Mouse (Mus musculus): ENCODE data around the gene Tspan31. TPM values are rescaled to one million over a fixed set of nuclear protein-coding genes. Genes with fewer than 3 reads are reported as not detected.
"Not testable (repeated sequence)": the region's sequence is repeated elsewhere in the genome, so short reads cannot be mapped to it uniquely, and the experiment has no call there.

The Tspan31 gene
- polyA plus RNA-seq, 2 experiments, result 58.3 to 124 TPM

- Histone ChIP-seq H3K4me1 (ENCODE audit: control insufficient read depth, insufficient read depth, low read length) (peaks cover 15% of the 10 kb centered on the region; the same call in 1 of the 2 replicates), H3K9ac (ENCODE audit: low read depth, low read length, severe bottlenecking) (no peak within 1 kb of the TSS), H3K27me3 (ENCODE audit: control insufficient read depth, insufficient read depth, low read length) (peaks cover 40% of the 10 kb centered on the region), H3K36me3 (ENCODE audit: control insufficient read depth, insufficient read depth, low read length) (no peaks in the 10 kb centered on the region), H3K27ac (replicated peaks; ENCODE audit: low read depth, low read length) (no peak within 1 kb of the TSS), H3K4me3 (replicated peaks; ENCODE audit: low read length) (no peak within 1 kb of the TSS), H3K9me3 (ENCODE audit: control insufficient read depth, low read length) (no peaks in the 10 kb centered on the region), H3K4me2 (replicated peaks; ENCODE audit: low read depth, low read length, severe bottlenecking) (no peak within 1 kb of the TSS)
- no peak for ATAC-seq (ENCODE audit: low FRiP score, low read depth)
- whole genome bisulfite sequencing, result 60% methylated on average over 9 of the region's 9 CpGs
- no peak for DNase-seq (ENCODE audit: low spot score)
- no peak for TF ChIP-seq POLR2A (IDR thresholded peaks at IDR 0.05; ENCODE audit: borderline replicate concordance, extremely low read depth, insufficient read depth, insufficient read length)
Observed at GRCm38 (mm10) chr10:127075080-127075479, 5.0 kb upstream of the Tspan31 start, which contains the start of gene Agap2. Gene Agap2, plus strand, starts transcription at chr10:127075284.

- H3K4me2 ChIP-seq (replicated peaks; ENCODE audit: low read depth, low read length, severe bottlenecking), result no peak overlapping the region
- no peak for TF ChIP-seq POLR2A (IDR thresholded peaks at IDR 0.05; ENCODE audit: borderline replicate concordance, extremely low read depth, insufficient read depth, insufficient read length)
- ATAC-seq (ENCODE audit: low FRiP score, low read depth), result no peak
- peaks cover 12% of the 10 kb centered on the region; the same call in 1 of the 2 replicates for H3K4me1 ChIP-seq (ENCODE audit: control insufficient read depth, insufficient read depth, low read length)
- WGBS, result 84% methylated on average over 1 of the region's 1 CpGs
- no peak overlapping the region for H3K4me3 ChIP-seq (replicated peaks; ENCODE audit: low read length)
- no peaks in the 10 kb centered on the region for H3K9me3 ChIP-seq (ENCODE audit: control insufficient read depth, low read length)
- DNase-seq (ENCODE audit: low spot score), result no peak
- H3K27me3 ChIP-seq (ENCODE audit: control insufficient read depth, insufficient read depth, low read length), result peaks cover 29% of the 10 kb centered on the region
- no peak overlapping the region for H3K27ac ChIP-seq (replicated peaks; ENCODE audit: low read depth, low read length)
- no peak overlapping the region for H3K9ac ChIP-seq (ENCODE audit: low read depth, low read length, severe bottlenecking)
- no peaks in the 10 kb centered on the region for H3K36me3 ChIP-seq (ENCODE audit: control insufficient read depth, insufficient read depth, low read length)
Observed at GRCm38 (mm10) chr10:127073981-127074380, 3.9 kb upstream of the Tspan31 start.

GRCm38 (mm10) chr10:127072969-127073368, 2.9 kb upstream of the Tspan31 start:
- not testable (repeated sequence) for ATAC-seq (ENCODE audit: low FRiP score, low read depth); H3K36me3 ChIP-seq (ENCODE audit: control insufficient read depth, insufficient read depth, low read length); H3K9me3 ChIP-seq (ENCODE audit: control insufficient read depth, low read length); H3K9ac ChIP-seq (ENCODE audit: low read depth, low read length, severe bottlenecking); H3K4me2 ChIP-seq (replicated peaks; ENCODE audit: low read depth, low read length, severe bottlenecking); H3K4me3 ChIP-seq (replicated peaks; ENCODE audit: low read length); DNase-seq (ENCODE audit: low spot score); H3K27ac ChIP-seq (replicated peaks; ENCODE audit: low read depth, low read length)
- 84% methylated on average over 2 of the region's 2 CpGs for WGBS
- H3K27me3 ChIP-seq (ENCODE audit: control insufficient read depth, insufficient read depth, low read length), result peaks cover 20% of the 10 kb centered on the region
- peaks cover 16% of the 10 kb centered on the region; the same call in 1 of the 2 replicates for H3K4me1 ChIP-seq (ENCODE audit: control insufficient read depth, insufficient read depth, low read length)

GRCm38 (mm10) chr10:127072270-127072669, 2.2 kb upstream of the Tspan31 start:
- H3K9ac ChIP-seq (ENCODE audit: low read depth, low read length, severe bottlenecking); ATAC-seq (ENCODE audit: low FRiP score, low read depth); H3K4me3 ChIP-seq (replicated peaks; ENCODE audit: low read length); DNase-seq (ENCODE audit: low spot score); H3K4me2 ChIP-seq (replicated peaks; ENCODE audit: low read depth, low read length, severe bottlenecking); H3K9me3 ChIP-seq (ENCODE audit: control insufficient read depth, low read length); H3K27ac ChIP-seq (replicated peaks; ENCODE audit: low read depth, low read length): not testable (repeated sequence)
- 88% methylated on average over 4 of the region's 4 CpGs for WGBS
- Histone ChIP-seq H3K27me3 (ENCODE audit: control insufficient read depth, insufficient read depth, low read length) (peaks cover 13% of the 10 kb centered on the region; the same call in 1 of the 2 replicates), H3K36me3 (ENCODE audit: control insufficient read depth, insufficient read depth, low read length) (peaks cover 14% of the 10 kb centered on the region), H3K4me1 (ENCODE audit: control insufficient read depth, insufficient read depth, low read length) (peaks cover 16% of the 10 kb centered on the region; the same call in 1 of the 2 replicates)

GRCm38 (mm10) chr10:127071203-127071602, 1.1 kb upstream of the Tspan31 start:
- no peak for TF ChIP-seq POLR2A (IDR thresholded peaks at IDR 0.05; ENCODE audit: borderline replicate concordance, extremely low read depth, insufficient read depth, insufficient read length)
- H3K4me3 ChIP-seq (replicated peaks; ENCODE audit: low read length), result peak overlapping the region; percentile 65
- H3K27ac ChIP-seq (replicated peaks; ENCODE audit: low read depth, low read length), result no peak overlapping the region
- H3K36me3 ChIP-seq (ENCODE audit: control insufficient read depth, insufficient read depth, low read length), result peaks cover 25% of the 10 kb centered on the region
- H3K4me2 ChIP-seq (replicated peaks; ENCODE audit: low read depth, low read length, severe bottlenecking), result peak overlapping the region; percentile 79
- H3K27me3 ChIP-seq (ENCODE audit: control insufficient read depth, insufficient read depth, low read length), result 0 out of 2 replicates have a peak, but pooled peaks cover 3% of the 10 kb centered on the region
- peak overlapping the region; percentile 61 for H3K9ac ChIP-seq (ENCODE audit: low read depth, low read length, severe bottlenecking)
- H3K9me3 ChIP-seq (ENCODE audit: control insufficient read depth, low read length), result no peaks in the 10 kb centered on the region
- 76% methylated on average over 9 of the region's 9 CpGs for WGBS
- DNase-seq (ENCODE audit: low spot score) (no peak), ATAC-seq (ENCODE audit: low FRiP score, low read depth) (no peak)
- H3K4me1 ChIP-seq (ENCODE audit: control insufficient read depth, insufficient read depth, low read length), result peaks cover 16% of the 10 kb centered on the region; the same call in 1 of the 2 replicates

All from limb, embryonic 14.5 days (tissue).